Mouse (Mus musculus) frontal cortex, adult (tissue): ENCODE measurements at regions not wholly inside any gene's neighbourhood (a gene's known extent, or its start where the extent isn't known, plus 50 kb on each side); places are given as distances from the start of the nearest gene placed in this dataset.

Experiments used
- ATAC-seq: cut with Nextera tagmentation; 2 replicates; pipeline ENCODE4 v1.9.2; 2017; ENCODE audit warnings: mild to moderate bottlenecking, moderate library complexity, mixed read lengths; ENCODE audit not compliant: low TSS enrichment

DNA sequence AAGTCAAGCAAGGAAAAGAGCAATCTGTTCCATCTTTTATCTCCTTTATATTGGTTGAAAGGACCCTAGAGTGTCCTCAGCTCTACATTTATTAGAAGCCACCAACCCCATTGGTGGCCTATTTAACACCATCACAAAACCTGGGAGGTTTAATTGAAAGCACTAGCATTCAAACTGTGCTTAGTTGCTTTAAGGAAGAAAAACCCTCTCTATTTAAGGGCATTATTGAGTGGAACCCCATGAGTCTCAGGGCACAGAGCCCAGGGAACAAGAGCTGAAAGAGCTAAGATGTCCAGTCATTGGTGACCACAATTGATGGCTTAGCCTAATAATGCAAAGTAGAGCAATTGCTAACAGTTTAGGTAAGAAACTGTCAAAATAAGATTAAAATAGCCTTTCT is 72.6 kb upstream of the Btbd3 start:
- ATAC-seq, result no peak; the same call in 1 of the 2 replicates

DNA sequence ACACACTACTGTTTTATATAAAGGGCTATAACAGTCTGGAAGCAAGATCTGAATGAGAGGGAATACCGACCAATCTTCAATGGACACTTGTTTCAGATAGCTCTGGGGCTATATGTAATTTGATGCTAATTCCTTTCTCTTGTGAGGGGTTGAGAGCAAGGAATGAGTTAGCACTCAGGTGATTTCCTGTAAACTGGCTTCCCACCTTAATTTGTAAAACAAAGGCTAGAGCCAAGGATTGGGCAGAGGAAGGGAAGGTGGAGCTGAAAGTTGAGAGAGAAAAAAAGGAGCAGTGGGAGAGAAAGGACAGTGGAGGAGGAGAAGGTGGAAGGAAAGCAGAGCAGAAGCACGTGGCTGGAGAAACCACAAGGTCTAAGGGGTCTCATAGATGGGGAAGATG is 71.5 kb upstream of the Btbd3 start:
- ATAC-seq, result no peak

DNA sequence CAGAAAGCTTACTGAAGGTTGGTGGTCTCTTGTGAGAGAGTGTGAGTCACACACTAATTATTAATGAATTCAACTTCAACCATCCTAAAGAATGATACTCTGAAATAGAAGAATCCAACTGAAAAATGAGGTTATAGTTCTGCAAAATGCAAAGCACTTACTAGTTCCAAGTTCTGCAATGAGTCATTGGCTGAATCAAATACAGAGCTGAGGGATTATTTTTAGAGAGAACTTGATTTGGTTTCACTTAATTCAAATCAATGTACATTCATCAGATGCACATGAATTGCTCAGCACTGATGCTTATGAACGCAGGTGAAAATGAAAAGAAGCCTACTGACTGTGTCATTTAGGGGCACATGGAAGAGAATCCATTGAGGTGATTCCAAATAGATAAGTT is 69.7 kb upstream of the Btbd3 start:
- ATAC-seq, result peak; percentile 95

DNA sequence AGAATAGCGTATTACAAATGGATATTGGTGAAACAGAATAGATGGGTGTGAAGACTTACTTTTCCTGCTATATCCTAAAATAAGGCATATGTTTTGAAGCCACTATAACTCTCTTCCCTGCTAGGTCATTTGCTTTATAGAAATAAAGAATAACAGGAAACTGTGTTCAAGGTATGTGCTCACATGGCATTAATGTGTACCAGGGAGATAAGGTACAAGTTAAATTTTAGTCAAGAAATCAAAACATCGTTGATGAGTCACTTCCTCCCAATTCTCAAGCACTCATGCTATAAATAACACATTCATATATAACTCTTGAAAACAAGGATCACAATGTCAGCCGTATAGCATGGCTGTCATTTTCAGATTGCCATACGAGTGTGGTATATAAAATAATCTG is 62.8 kb upstream of the Btbd3 start:
- no peak for ATAC-seq

DNA sequence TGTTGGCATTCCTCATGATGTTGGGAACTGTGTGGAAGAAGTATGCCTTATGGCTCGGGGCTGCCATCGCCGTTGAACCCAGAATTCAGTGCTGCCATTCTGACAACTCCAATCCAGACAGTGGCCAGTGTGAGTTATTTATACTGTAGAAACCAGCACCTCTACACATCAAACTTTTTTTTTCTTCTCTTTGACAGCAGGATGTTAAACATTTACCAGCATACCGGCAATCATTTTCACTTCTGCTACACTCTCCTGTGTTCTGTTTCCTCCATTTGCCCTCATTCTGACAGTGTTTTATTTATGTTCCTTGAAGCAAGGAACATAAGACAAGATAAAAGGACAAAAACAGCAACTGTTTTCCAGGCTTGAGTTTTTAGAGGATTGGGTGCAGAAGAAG is 57.3 kb upstream of the Btbd3 start:
- no peak for ATAC-seq
